Mouse (Mus musculus): ENCODE measurements around the gene Map10.

DNA sequence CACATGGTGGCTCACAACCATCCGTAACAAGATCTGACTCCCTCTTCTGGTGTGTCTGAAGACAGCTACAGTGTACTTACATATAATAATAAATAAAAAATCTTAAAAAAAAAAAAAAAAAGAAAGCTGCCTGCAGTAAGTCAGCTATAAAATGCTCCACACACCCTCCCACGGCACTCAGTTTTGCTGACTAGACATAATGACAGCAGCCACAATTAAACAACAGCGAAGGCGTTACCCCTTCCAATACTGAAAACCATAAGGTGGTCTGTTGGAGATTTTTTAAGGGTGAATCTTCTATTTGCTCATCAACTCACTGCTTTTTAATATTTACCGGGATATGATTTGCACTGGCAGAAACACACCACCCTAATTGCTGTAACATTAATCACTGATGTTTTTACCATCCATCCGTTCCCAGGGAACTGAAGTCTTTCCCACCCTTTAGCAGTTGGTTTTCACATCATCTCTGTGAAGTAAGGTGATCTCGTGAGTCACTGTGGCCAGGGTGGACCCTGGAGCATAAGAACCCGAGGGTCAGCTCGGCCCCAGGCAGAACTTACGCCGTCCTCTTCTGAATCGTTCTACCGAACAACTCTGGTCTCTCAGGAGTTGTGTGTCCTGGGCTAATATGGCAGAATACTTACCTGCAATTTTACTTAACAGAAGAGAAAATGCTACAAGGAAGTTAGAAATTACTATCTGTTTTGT lies 7.5 kb upstream of the Map10 start:
- TF ChIP-seq POLR2A (IDR thresholded peaks at IDR 0.05; ENCODE audit: borderline replicate concordance, extremely low read depth, insufficient read depth, insufficient read length, poor library complexity, severe bottlenecking) (no peak), CTCF (IDR thresholded peaks at IDR 0.05; ENCODE audit: borderline replicate concordance, extremely low read depth, insufficient read depth, insufficient read length) (no peak)
